Mouse (Mus musculus) limb, embryonic 12.5 days (tissue): ENCODE data around the gene Gnaz. TPM values are rescaled to one million over a fixed set of nuclear protein-coding genes. Genes with fewer than 3 reads are reported as not detected.
A peak's percentile ranks its signal among the peaks of the same experiment; 100 is the strongest.

ENCODE experiments used
- ATAC-seq: fragments of 200-750 bp; cut with Nextera tagmentation; 2 replicates; pipeline ENCODE4 v1.8.0; 2017; ENCODE audit warnings: low read depth, moderate TSS enrichment; ENCODE audit not compliant: insufficient number of reproducible peaks, insufficient read depth, low FRiP score, low TSS enrichment
- H3K27ac ChIP-seq: fragments of 300-500 bp; sonication (generic); 2 replicates; pipeline ENCODE4 v1.5.1; 2016; ENCODE audit warnings: mild to moderate bottlenecking, moderate library complexity
- H3K27me3 ChIP-seq: fragments of 300-500 bp; sonication (generic); 2 replicates; pipeline ENCODE4 v1.6.1; 2016; ENCODE audit warnings: mild to moderate bottlenecking, moderate library complexity
- H3K36me3 ChIP-seq: fragments of 300-500 bp; sonication (generic); 2 replicates; pipeline ENCODE4 v1.6.1; 2016; ENCODE audit warnings: mild to moderate bottlenecking, moderate library complexity
- H3K4me1 ChIP-seq: fragments of 300-500 bp; sonication (generic); replicated peaks from 2 replicates; pipeline ENCODE4 v1.6.1; 2016
- H3K4me2 ChIP-seq: fragments of 300-500 bp; sonication (generic); 2 replicates; pipeline ENCODE4 v1.6.1; 2016; ENCODE audit warnings: mild to moderate bottlenecking, moderate library complexity
- H3K4me3 ChIP-seq: fragments of 300-500 bp; sonication (generic); replicated peaks from 2 replicates; pipeline ENCODE4 v1.5.1; 2016; ENCODE audit warnings: mild to moderate bottlenecking
- H3K9ac ChIP-seq: fragments of 300-500 bp; sonication (generic); replicated peaks from 2 replicates; pipeline ENCODE4 v1.6.1; 2016; ENCODE audit warnings: mild to moderate bottlenecking, moderate library complexity
- H3K9me3 ChIP-seq: fragments of 300-500 bp; sonication (generic); 2 replicates; pipeline ENCODE4 v1.6.1; 2016; ENCODE audit warnings: mild to moderate bottlenecking, moderate library complexity
- WGBS: fragments of 180-500 bp; shearing (Covaris S2); methylation state at CpG from one replicate; pipeline ENCODE4 v1.1.7; 2016; 5-methylcytosine and 5-hydroxymethylcytosine counted together
- polyA plus RNA-seq: library from polyadenylated mRNA; unstranded; fragments of >200 nt; fragmentation: Nextera tagmentation; extraction: Ambion mirVana; gene quantifications from 2 replicates; pipeline ENCODE4 v1.2.1, GENCODE M21; 2016

Gnaz gene
- 3.1 and 3.9 TPM in 2 replicates for polyA plus RNA-seq

DNA sequence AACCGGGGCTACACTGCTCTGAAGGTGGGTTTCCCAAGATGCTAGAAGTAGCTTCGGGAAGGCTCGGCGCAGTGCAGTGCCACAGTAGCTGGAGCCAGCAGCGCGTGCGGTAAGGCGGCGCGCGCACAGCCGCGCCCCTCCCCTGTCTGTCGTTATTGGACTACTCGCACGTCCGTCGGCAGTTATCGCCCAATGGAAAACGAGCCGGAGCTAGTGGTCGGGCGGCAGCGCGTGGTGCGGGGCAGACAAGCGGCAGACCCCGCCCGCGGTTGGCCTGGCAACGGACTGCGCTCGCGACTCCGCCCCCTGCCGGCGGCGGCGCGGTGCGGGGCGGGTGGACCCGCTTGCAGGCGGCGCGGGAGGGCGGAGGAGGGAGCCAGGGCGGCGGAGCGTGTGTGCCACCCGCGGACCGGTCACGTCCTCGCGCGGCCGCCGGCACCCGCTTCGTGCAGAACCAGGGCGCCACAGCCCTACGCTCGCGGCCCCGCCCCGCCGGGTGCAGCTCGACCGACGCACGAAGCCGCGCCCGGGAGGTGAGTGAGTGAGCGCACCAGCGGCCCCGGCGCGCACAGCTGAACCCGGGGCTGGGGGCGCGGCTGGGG lies at the start of gene Gnaz:
TSS of gene Gnaz (plus strand) at position 328 of the 602 bp plus-strand sequence.
- H3K9me3 ChIP-seq, result no peaks in the 10 kb centered on the region
- peaks cover 15% of the 10 kb centered on the region for H3K4me1 ChIP-seq
- peak within 1 kb of the TSS; percentile 64 for H3K9ac ChIP-seq
- no peak within 1 kb of the TSS for H3K27ac ChIP-seq
- H3K4me2 ChIP-seq, result peak within 1 kb of the TSS; percentile 94
- no peaks in the 10 kb centered on the region for H3K36me3 ChIP-seq
- H3K27me3 ChIP-seq, result peaks cover 38% of the 10 kb centered on the region
- H3K4me3 ChIP-seq, result peak within 1 kb of the TSS; percentile 71
- peak; percentile 95 for ATAC-seq
- under 1% methylated on average over 81 of the region's 83 CpGs for WGBS

GRCm38 (mm10) chr10:74919277-74919676 lies 47.7 kb upstream of the Gnaz start:
- H3K4me3 ChIP-seq, result no peak overlapping the region
- no peak for ATAC-seq
- peaks cover 6% of the 10 kb centered on the region; the same call in 1 of the 2 replicates for H3K4me1 ChIP-seq
- H3K9me3 ChIP-seq, result no peaks in the 10 kb centered on the region
- H3K4me2 ChIP-seq, result no peak overlapping the region
- no peaks in the 10 kb centered on the region for H3K36me3 ChIP-seq
- H3K27me3 ChIP-seq, result no peaks in the 10 kb centered on the region
- H3K27ac ChIP-seq, result no peak overlapping the region
- no peak overlapping the region for H3K9ac ChIP-seq
- 36% methylated on average over 5 of the region's 5 CpGs for WGBS

- Histone ChIP-seq H3K36me3 (no peaks in the 10 kb centered on the region), H3K9me3 (no peaks in the 10 kb centered on the region), H3K4me3 (no peak overlapping the region), H3K4me2 (peak overlapping the region; percentile 0; the same call in 1 of the 2 replicates), H3K27me3 (no peaks in the 10 kb centered on the region), H3K9ac (no peak overlapping the region), H3K4me1 (peaks cover 9% of the 10 kb centered on the region; the same call in 1 of the 2 replicates), H3K27ac (no peak overlapping the region)
- 43% methylated on average over 17 of the region's 17 CpGs for WGBS
- ATAC-seq, result no peak
Measured at GRCm38 (mm10) chr10:74920853-74921567, 46.0 kb upstream of the Gnaz start.

DNA sequence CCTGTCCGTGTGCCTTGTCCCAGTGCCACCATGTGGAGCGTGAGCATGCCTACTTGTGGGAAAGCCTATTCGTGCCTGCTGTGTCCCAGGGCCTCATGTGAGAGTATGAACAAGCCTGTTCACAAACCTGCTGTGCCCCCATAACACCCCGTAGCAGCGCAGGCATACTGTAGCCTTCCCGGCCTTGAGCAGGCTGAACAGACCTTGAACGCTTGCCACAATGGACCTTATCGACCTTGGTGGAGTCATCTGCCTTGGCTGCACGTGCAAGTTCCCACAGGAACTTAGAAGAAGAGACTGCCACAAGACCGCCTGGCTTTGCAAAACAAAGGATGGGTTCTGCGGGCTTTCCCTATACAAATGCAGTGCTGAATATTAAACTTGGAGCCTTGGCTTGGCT lies 45.4 kb upstream of the Gnaz start:
- H3K36me3 ChIP-seq, result no peaks in the 10 kb centered on the region
- peaks cover 9% of the 10 kb centered on the region; the same call in 1 of the 2 replicates for H3K4me1 ChIP-seq
- no peaks in the 10 kb centered on the region for H3K27me3 ChIP-seq
- no peak overlapping the region for H3K4me3 ChIP-seq
- ATAC-seq, result no peak
- H3K4me2 ChIP-seq, result no peak overlapping the region
- WGBS, result 85% methylated on average over 11 of the region's 11 CpGs
- no peaks in the 10 kb centered on the region for H3K9me3 ChIP-seq
- H3K9ac ChIP-seq, result no peak overlapping the region
- H3K27ac ChIP-seq, result no peak overlapping the region

- no peak for ATAC-seq
- Histone ChIP-seq H3K4me2 (no peak overlapping the region), H3K27me3 (no peaks in the 10 kb centered on the region), H3K9me3 (no peaks in the 10 kb centered on the region), H3K27ac (no peak overlapping the region), H3K4me3 (no peak overlapping the region), H3K4me1 (peaks cover 9% of the 10 kb centered on the region; the same call in 1 of the 2 replicates), H3K9ac (no peak overlapping the region), H3K36me3 (no peaks in the 10 kb centered on the region)
- WGBS, result 69% methylated on average over 6 of the region's 6 CpGs
Measured at GRCm38 (mm10) chr10:74922763-74923162, 44.2 kb upstream of the Gnaz start.

DNA sequence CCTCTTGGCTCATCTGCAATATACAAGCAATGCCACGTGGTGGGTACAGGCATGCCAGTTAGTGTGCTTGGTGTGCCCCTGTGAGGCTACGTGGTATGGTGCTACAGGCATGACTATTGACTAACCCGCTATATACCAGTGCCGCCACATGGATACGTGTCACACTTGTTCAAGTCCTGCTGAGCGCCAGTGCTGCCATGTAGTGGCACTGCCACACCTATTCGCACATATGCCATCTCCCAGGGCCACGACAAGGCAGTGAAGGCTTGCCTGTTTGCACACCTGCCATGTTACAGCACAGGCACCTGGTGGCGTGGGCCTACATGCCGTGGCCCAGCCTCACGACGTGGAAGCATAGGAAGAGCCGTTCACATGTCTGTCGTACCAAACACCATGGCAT lies 42.7 kb upstream of the Gnaz start:
- 89% methylated on average over 14 of the region's 14 CpGs for WGBS
- no peaks in the 10 kb centered on the region for H3K36me3 ChIP-seq

DNA sequence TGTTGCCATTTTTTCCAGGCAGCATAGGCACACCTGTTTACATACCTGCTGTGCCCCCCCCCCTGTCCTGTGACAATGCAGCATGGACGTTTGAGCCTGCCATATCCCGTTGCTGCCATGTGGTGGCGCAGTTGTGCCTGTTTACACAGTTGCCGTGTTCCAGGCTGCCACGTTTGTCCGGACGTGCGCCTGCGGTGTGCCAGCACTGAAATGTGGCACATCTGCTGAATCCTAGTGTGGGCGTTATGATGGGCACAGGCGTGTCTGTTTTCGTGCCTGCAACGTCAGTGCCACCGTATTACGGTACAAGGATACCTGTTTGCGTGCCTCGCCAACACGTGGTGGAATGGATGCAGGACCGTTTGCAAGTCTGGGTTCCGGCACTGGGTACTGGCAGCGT lies 41.7 kb upstream of the Gnaz start:
- H3K27ac ChIP-seq, result no peak overlapping the region
- H3K9me3 ChIP-seq, result no peaks in the 10 kb centered on the region
- no peak for ATAC-seq
- H3K9ac ChIP-seq, result no peak overlapping the region
- H3K36me3 ChIP-seq, result no peaks in the 10 kb centered on the region
- peak overlapping the region; percentile 52 for H3K4me2 ChIP-seq
- H3K4me1 ChIP-seq, result peaks cover 9% of the 10 kb centered on the region; the same call in 1 of the 2 replicates
- 0 out of 2 replicates have a peak overlapping the region, but pooled peaks have one; percentile 13 for H3K4me3 ChIP-seq
- 14% methylated on average over 21 of the region's 21 CpGs for WGBS
- no peaks in the 10 kb centered on the region for H3K27me3 ChIP-seq

More for the DNA sequence above, 42.7 kb upstream of the Gnaz start:
- Histone ChIP-seq H3K9me3 (no peaks in the 10 kb centered on the region), H3K4me1 (peaks cover 9% of the 10 kb centered on the region; the same call in 1 of the 2 replicates), H3K27ac (no peak overlapping the region), H3K27me3 (no peaks in the 10 kb centered on the region), H3K4me2 (no peak overlapping the region), H3K4me3 (no peak overlapping the region), H3K9ac (no peak overlapping the region)
- ATAC-seq, result no peak

- no peak overlapping the region for H3K27ac ChIP-seq
- no peak overlapping the region for H3K4me3 ChIP-seq
- 83% methylated on average over 7 of the region's 7 CpGs for WGBS
- no peaks in the 10 kb centered on the region for H3K9me3 ChIP-seq
- ATAC-seq, result no peak
- H3K27me3 ChIP-seq, result no peaks in the 10 kb centered on the region; the same call in 1 of the 2 replicates
- no peak overlapping the region for H3K4me2 ChIP-seq
- H3K36me3 ChIP-seq, result no peaks in the 10 kb centered on the region
- H3K4me1 ChIP-seq, result 0 out of 2 replicates have a peak, but pooled peaks cover 4% of the 10 kb centered on the region
- no peak overlapping the region for H3K9ac ChIP-seq
Measured at GRCm38 (mm10) chr10:74928276-74928675, 38.7 kb upstream of the Gnaz start.

- Histone ChIP-seq H3K27ac (no peak overlapping the region), H3K4me2 (no peak overlapping the region), H3K9ac (no peak overlapping the region), H3K4me3 (no peak overlapping the region), H3K27me3 (no peaks in the 10 kb centered on the region; the same call in 1 of the 2 replicates), H3K4me1 (0 out of 2 replicates have a peak, but pooled peaks cover 4% of the 10 kb centered on the region), H3K36me3 (no peaks in the 10 kb centered on the region), H3K9me3 (no peaks in the 10 kb centered on the region)
- no peak for ATAC-seq
- 74% methylated on average over 6 of the region's 6 CpGs for WGBS
Measured at GRCm38 (mm10) chr10:74929578-74929977, 37.4 kb upstream of the Gnaz start.

DNA sequence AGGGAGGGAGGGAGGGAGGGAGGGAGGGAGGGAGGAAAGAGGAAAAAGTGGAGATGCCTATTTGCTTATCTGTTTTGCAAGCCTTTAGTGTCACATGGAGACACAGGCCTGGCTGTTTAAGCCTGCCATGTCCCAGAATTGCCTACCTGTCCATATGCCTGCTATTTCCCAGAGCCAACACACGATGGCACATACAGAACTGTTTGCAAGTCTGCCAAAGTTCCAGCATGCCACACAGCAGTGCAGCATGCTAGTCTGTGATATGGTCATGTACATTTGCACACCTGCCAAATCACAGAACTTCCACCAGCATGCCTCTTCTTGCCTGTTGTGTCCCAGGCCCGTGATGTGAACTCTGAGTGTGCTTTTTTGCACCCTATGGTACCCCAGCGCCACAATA lies 36.4 kb upstream of the Gnaz start:
- 80% methylated on average over 3 of the region's 3 CpGs for WGBS
- H3K4me3 ChIP-seq, result no peak overlapping the region
- no peak overlapping the region for H3K27ac ChIP-seq
- no peak overlapping the region for H3K4me2 ChIP-seq
- ATAC-seq, result no peak
- no peaks in the 10 kb centered on the region; the same call in 1 of the 2 replicates for H3K27me3 ChIP-seq
- H3K4me1 ChIP-seq, result no peaks in the 10 kb centered on the region
- H3K9ac ChIP-seq, result no peak overlapping the region
- no peaks in the 10 kb centered on the region for H3K36me3 ChIP-seq
- H3K9me3 ChIP-seq, result no peaks in the 10 kb centered on the region

DNA sequence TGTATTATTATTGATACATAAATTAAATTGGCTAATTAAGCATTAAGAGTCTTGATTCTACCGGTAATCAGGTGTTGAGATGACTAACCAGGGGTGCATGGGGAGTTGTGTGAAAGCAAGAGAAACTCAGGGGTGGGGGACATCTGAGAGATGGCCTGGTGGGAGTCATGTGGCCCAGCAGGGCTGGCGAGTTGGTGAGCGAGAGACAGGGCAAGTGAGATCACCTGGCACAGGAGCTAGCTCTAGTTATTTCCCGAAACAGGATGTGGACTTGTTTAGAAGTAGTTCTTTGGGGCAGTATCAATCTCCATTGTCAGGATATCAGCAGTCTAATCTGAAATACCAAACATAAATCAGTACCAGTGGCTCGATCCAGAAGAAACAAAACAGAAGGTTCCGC lies 35.3 kb upstream of the Gnaz start:
- no peak for ATAC-seq
- Histone ChIP-seq H3K27me3 (no peaks in the 10 kb centered on the region; the same call in 1 of the 2 replicates), H3K4me1 (no peaks in the 10 kb centered on the region), H3K9me3 (no peaks in the 10 kb centered on the region), H3K4me3 (no peak overlapping the region), H3K4me2 (no peak overlapping the region), H3K36me3 (no peaks in the 10 kb centered on the region), H3K27ac (no peak overlapping the region), H3K9ac (no peak overlapping the region)
- WGBS, result 78% methylated on average over 6 of the region's 6 CpGs
